In genomic region chr1:152037589-152037988, GRCm38 (mm10) we compare ENCODE assay signal across 18 mouse cellular contexts. TPM values are rescaled to one million over a fixed set of nuclear protein-coding genes. Genes with fewer than 3 reads are reported as not detected.
DNase-seq lines count a peak whose midpoint lies in the region; ATAC-seq and TF ChIP-seq lines count a peak whose summit lies in the region.
"Had no signal": no experiment of that assay in that cellular context is flagged by ENCODE, and none has a peak within 500 bp of the region (broad histone marks: within the 10 kb centered on the region; RNA-seq: fewer than 3 reads in every experiment).

No protein-coding gene starts in this region.

- 39% methylated on average over 4 of the region's 4 CpGs for WGBS in liver, postnatal 0 days (ENCODE audit: insufficient replicate concordance)
- 41% methylated on average over 4 of the region's 4 CpGs for WGBS in stomach, embryonic 16.5 days

- TF ChIP-seq EP300 in liver, postnatal 0 days (IDR thresholded peaks at IDR 0.05; ENCODE audit: low read depth), result no peak

- no peak for DNase-seq in liver, postnatal 0 days
- DNase-seq in liver, result no peak
- DNase-seq in left cerebral cortex, postnatal 36 days (ENCODE audit: low spot score in 2 of 2), result no peak
- DNase-seq in left cerebral cortex, postnatal 14 days (ENCODE audit: low spot score in 2 of 2), result no peak
- DNase-seq: adrenal gland, adult 2 months; adrenal gland, postnatal 25 days; cerebellum, adult 9-11 months; cerebellum, postnatal 36 days; forebrain, postnatal 0 days; gastrocnemius, adult 2 months; heart, adult 2 months had no signal

- intact Hi-C loops in left cerebral cortex, postnatal 36 days (cut with DNase I), result no loop called here
- intact Hi-C loops in left cerebral cortex, postnatal 14 days (cut with DNase I), result no loop called here

- H3K4me2 ChIP-seq in liver, postnatal 0 days (ENCODE audit: low read depth, low read length), result no peak overlapping the region
- no peak overlapping the region for H3K4me2 ChIP-seq in stomach, embryonic 16.5 days (ENCODE audit: low read depth, low read length)
- H3K4me2 ChIP-seq: embryonic facial prominence, embryonic 13.5 days; forebrain, embryonic 13.5 days; heart, embryonic 12.5 days; hindbrain, embryonic 15.5 days had no signal

- no peaks in the 10 kb centered on the region for H3K9me3 ChIP-seq in liver, postnatal 0 days (ENCODE audit: low read length)
- H3K9me3 ChIP-seq in stomach, embryonic 16.5 days (replicated peaks; ENCODE audit: control insufficient read depth, low read length), result no peaks in the 10 kb centered on the region
- H3K9me3 ChIP-seq: hindbrain, embryonic 10.5 days; hindbrain, embryonic 15.5 days had no signal

- ATAC-seq in liver, postnatal 0 days, result peak; percentile 54; the same call in 1 of the 2 replicates
- ATAC-seq in megakaryocyte-erythroid progenitor cell, adult 5-6 weeks (replicated peaks; ENCODE audit: low FRiP score, low TSS enrichment, poor library complexity, severe bottlenecking), result 0 out of 2 replicates have a peak, but pooled peaks have one; percentile 37
- peak; percentile 61; the same call in 1 of the 2 replicates for ATAC-seq in stomach, embryonic 16.5 days (ENCODE audit: insufficient read depth, low FRiP score)
- ATAC-seq: forebrain, embryonic 13.5 days; forebrain, postnatal 0 days had no signal

- H3K4me1 ChIP-seq in liver, postnatal 0 days (ENCODE audit: insufficient read depth), result peaks cover 10% of the 10 kb centered on the region
- H3K4me1 ChIP-seq in stomach, embryonic 16.5 days (ENCODE audit: control insufficient read depth, insufficient read depth, low read length), result peaks cover 33% of the 10 kb centered on the region

- no peak for TF ChIP-seq CTCF in liver, postnatal 0 days (IDR thresholded peaks at IDR 0.05; ENCODE audit: low read depth)

- no peaks in the 10 kb centered on the region for H3K27me3 ChIP-seq in liver, postnatal 0 days (ENCODE audit: insufficient read depth, low read length)
- H3K27me3 ChIP-seq in stomach, embryonic 16.5 days (ENCODE audit: control insufficient read depth, insufficient read depth, low read length), result no peaks in the 10 kb centered on the region
- H3K27me3 ChIP-seq: embryonic facial prominence, embryonic 13.5 days; forebrain, embryonic 13.5 days; heart, embryonic 12.5 days; hindbrain, embryonic 15.5 days had no signal

- H3K9ac ChIP-seq in liver, postnatal 0 days (replicated peaks), result no peak overlapping the region
- no peak overlapping the region for H3K9ac ChIP-seq in stomach, embryonic 16.5 days (ENCODE audit: low read length)
- H3K9ac ChIP-seq: embryonic facial prominence, embryonic 13.5 days; forebrain, embryonic 13.5 days; forebrain, postnatal 0 days; heart, embryonic 12.5 days; hindbrain, embryonic 15.5 days had no signal

- no peak overlapping the region for H3K4me3 ChIP-seq in liver, postnatal 0 days (ENCODE audit: low read depth, low read length)
- H3K4me3 ChIP-seq in stomach, embryonic 16.5 days (replicated peaks; ENCODE audit: low read length), result no peak overlapping the region
- H3K4me3 ChIP-seq: embryonic facial prominence, embryonic 13.5 days; forebrain, embryonic 13.5 days; gastrocnemius, adult 2 months; heart, adult 2 months; heart, embryonic 12.5 days; hindbrain, embryonic 10.5 days; hindbrain, embryonic 15.5 days had no signal

- no peak overlapping the region for H3K27ac ChIP-seq in liver, postnatal 0 days (ENCODE audit: low read depth)
- no peak overlapping the region for H3K27ac ChIP-seq in stomach, embryonic 16.5 days (ENCODE audit: low read length)
- H3K27ac ChIP-seq: embryonic facial prominence, embryonic 13.5 days; forebrain, embryonic 13.5 days; heart, adult 2 months; hindbrain, embryonic 15.5 days had no signal

- H3K36me3 ChIP-seq in liver, postnatal 0 days (replicated peaks; ENCODE audit: insufficient read depth, low read length), result no peaks in the 10 kb centered on the region
- H3K36me3 ChIP-seq in stomach, embryonic 16.5 days (ENCODE audit: control insufficient read depth, insufficient read depth, low read length), result no peaks in the 10 kb centered on the region
- H3K36me3 ChIP-seq: embryonic facial prominence, embryonic 13.5 days; heart, embryonic 12.5 days; hindbrain, embryonic 15.5 days had no signal

RNA-seq across cellular contexts. Expression of gene 1700025G04Rik, which starts 52.3 kb away (rescaled TPM):
- 3.0 and 4.0 TPM in 2 replicates for polyA plus RNA-seq in liver, postnatal 0 days (2015; fragmentation: Nextera tagmentation; extraction: Ambion mirVana)
- total RNA-seq in megakaryocyte-erythroid progenitor cell, adult 5-6 weeks (2014; fragmentation: Nextera tagmentation), result 0.04 and 0.25 TPM in 2 replicates
- total RNA-seq in megakaryocyte-erythroid progenitor cell, adult 5-6 weeks (2017), result 1.7 and 2.0 TPM in 2 replicates
- 16.1 and 17.3 TPM in 2 replicates for polyA plus RNA-seq in stomach, embryonic 16.5 days (2015; fragmentation: Nextera tagmentation; extraction: Ambion mirVana)
- 10 to 100 TPM; 70.8 to 75.8 TPM for total RNA-seq in left cerebral cortex, postnatal 36 days (2021)
- 10 to 100 TPM; 70.0 to 76.7 TPM for total RNA-seq in left cerebral cortex, postnatal 14 days (2021)

Comparison
In these comparisons a context has a peak if more than half of its experiments do, and no peak if none do; other contexts are left out.
1. RNA of gene 1700025G04Rik, which starts 52.3 kb away (total RNA-seq): 70.0 to 76.7 TPM in left cerebral cortex, postnatal 14 days and 70.8 to 75.8 TPM in left cerebral cortex, postnatal 36 days; 0.04 to 2.0 TPM in megakaryocyte-erythroid progenitor cell, adult 5-6 weeks; every median in the first group is over 10 times any median in the second.
2. Peak in every context shown above with its lines, with median percentiles within 50 percentile points of each other: ATAC-seq.